Mouse (Mus musculus) megakaryocyte, embryonic 14.5 days (primary cell): ENCODE measurements around the gene Grn.

Experiments
- FLI1 ChIP-seq: IDR thresholded peaks from 2 replicates; pipeline ENCODE4 v1.6.1; 2012; ENCODE audit warnings: low read length, inconsistent platforms, mixed read lengths
- GATA1 ChIP-seq: IDR thresholded peaks from 3 replicates; pipeline ENCODE4 v1.6.1; 2012; ENCODE audit warnings: mixed read lengths, low read length, inconsistent platforms, borderline replicate concordance

- TF ChIP-seq GATA1 (no peak), FLI1 (no peak)
Observed at GRCm38 (mm10) chr11:102392441-102393237, 37.5 kb upstream of the Grn start.
